ENCODE assay signal across 11 mouse cellular contexts in genomic region chr10:87446829-87447753, GRCm38 (mm10). TPM values are rescaled to one million over a fixed set of nuclear protein-coding genes. Genes with fewer than 3 reads are reported as not detected.
DNase-seq lines count a peak whose midpoint lies in the region; ATAC-seq lines count a peak whose summit lies in the region.
"Had no signal": no experiment of that assay in that cellular context is flagged by ENCODE, and none has a peak within 500 bp of the region (broad histone marks: within the 10 kb centered on the region; RNA-seq: fewer than 3 reads in every experiment).

No protein-coding gene starts in this region.

- ATAC-seq in hindbrain, embryonic 11.5 days (ENCODE audit: low FRiP score) = peak; percentile 63
- ATAC-seq in midbrain, embryonic 15.5 days (replicated peaks) = peak; percentile 61
- no peak for ATAC-seq in erythroblast, adult 5-6 weeks (replicated peaks; ENCODE audit: low FRiP score, poor library complexity, severe bottlenecking)
- ATAC-seq: Patski had no signal

- peak overlapping the region; percentile 25 for H3K4me2 ChIP-seq in hindbrain, embryonic 11.5 days (replicated peaks; ENCODE audit: low read depth, low read length)
- peak overlapping the region; percentile 39 for H3K4me2 ChIP-seq in midbrain, embryonic 15.5 days

- no peak overlapping the region for H3K9ac ChIP-seq in hindbrain, embryonic 11.5 days (ENCODE audit: low read depth, low read length)
- no peak overlapping the region for H3K9ac ChIP-seq in midbrain, embryonic 15.5 days

- no peaks in the 10 kb centered on the region for H3K36me3 ChIP-seq in embryonic facial prominence, embryonic 10.5 days (replicated peaks)
- no peaks in the 10 kb centered on the region for H3K36me3 ChIP-seq in hindbrain, embryonic 11.5 days (ENCODE audit: control insufficient read depth, insufficient read depth, low read length)
- H3K36me3 ChIP-seq in midbrain, embryonic 15.5 days (replicated peaks) = no peaks in the 10 kb centered on the region

- peak overlapping the region; percentile 39 for H3K4me3 ChIP-seq in embryonic facial prominence, embryonic 10.5 days
- no peak overlapping the region for H3K4me3 ChIP-seq in hindbrain, embryonic 11.5 days (ENCODE audit: low read depth, low read length)
- H3K4me3 ChIP-seq in midbrain, embryonic 15.5 days = 0 out of 2 replicates have a peak overlapping the region, but pooled peaks have one; percentile 6

- H3K9me3 ChIP-seq in embryonic facial prominence, embryonic 10.5 days = no peaks in the 10 kb centered on the region
- no peaks in the 10 kb centered on the region for H3K9me3 ChIP-seq in hindbrain, embryonic 11.5 days (ENCODE audit: control insufficient read depth, low read length)
- no peaks in the 10 kb centered on the region for H3K9me3 ChIP-seq in midbrain, embryonic 15.5 days

- peak; percentile 5 to 8 for DNase-seq in layer of hippocampus, adult 8-10 months (ENCODE audit: low spot score in 2 of 2)
- no peak for DNase-seq in layer of hippocampus, adult 9-10 months (ENCODE audit: low spot score)
- peak; percentile 18 for DNase-seq in embryonic facial prominence, embryonic 10.5 days (ENCODE audit: low spot score)
- peak; percentile 16 for DNase-seq in hindbrain, embryonic 11.5 days (ENCODE audit: low spot score)
- no peak for DNase-seq in adrenal gland, postnatal 25 days

- 19% methylated on average over 13 of the region's 13 CpGs for WGBS in embryonic facial prominence, embryonic 10.5 days
- WGBS in hindbrain, embryonic 11.5 days = 29% methylated on average over 13 of the region's 13 CpGs
- WGBS in midbrain, embryonic 15.5 days = 13% methylated on average over 13 of the region's 13 CpGs

- peak overlapping the region; percentile 75 for H3K27ac ChIP-seq in embryonic facial prominence, embryonic 10.5 days (replicated peaks)
- H3K27ac ChIP-seq in hindbrain, embryonic 11.5 days (ENCODE audit: low read depth, low read length) = peak overlapping the region; percentile 67
- peak overlapping the region; percentile 58 for H3K27ac ChIP-seq in midbrain, embryonic 15.5 days

- peaks cover 24% of the 10 kb centered on the region for H3K4me1 ChIP-seq in embryonic facial prominence, embryonic 10.5 days
- H3K4me1 ChIP-seq in hindbrain, embryonic 11.5 days (replicated peaks; ENCODE audit: control insufficient read depth, insufficient read depth, low read length) = no peaks in the 10 kb centered on the region; the same call in 1 of the 2 replicates
- peaks cover 11% of the 10 kb centered on the region; the same call in 1 of the 2 replicates for H3K4me1 ChIP-seq in midbrain, embryonic 15.5 days

- 0 out of 2 replicates have a peak, but pooled peaks cover 3% of the 10 kb centered on the region for H3K27me3 ChIP-seq in embryonic facial prominence, embryonic 10.5 days (replicated peaks; ENCODE audit: low read depth, poor library complexity, severe bottlenecking)
- no peaks in the 10 kb centered on the region for H3K27me3 ChIP-seq in hindbrain, embryonic 11.5 days (ENCODE audit: control insufficient read depth, insufficient read depth, low read length)
- H3K27me3 ChIP-seq in midbrain, embryonic 15.5 days (replicated peaks) = no peaks in the 10 kb centered on the region
- H3K27me3 ChIP-seq: Patski had no signal

RNA-seq across cellular contexts. Expression of gene Ascl1, which starts 46.4 kb away (rescaled TPM):
- 1 to 10 TPM; 5.0 to 7.2 (median 6.2) TPM for total RNA-seq in layer of hippocampus, adult 8-10 months (2022)
- 4.8 and 5.7 TPM in 2 replicates for polyA plus RNA-seq in embryonic facial prominence, embryonic 10.5 days (2016; fragmentation: Nextera tagmentation; extraction: Ambion mirVana)
- 42.4 and 51.0 TPM in 2 replicates for polyA plus RNA-seq in hindbrain, embryonic 11.5 days (2014; fragmentation: Nextera tagmentation; extraction: Ambion mirVana)
- 12.6 and 15.6 TPM in 2 replicates for polyA plus RNA-seq in midbrain, embryonic 15.5 days (2015; fragmentation: Nextera tagmentation; extraction: Ambion mirVana)
- 2.0 and 2.5 TPM in 2 replicates for total RNA-seq in adrenal gland, postnatal 25 days (2021)
- total RNA-seq in erythroblast, adult 5-6 weeks (2015; ENCODE audit: low replicate concordance) = not detected in 2 replicates
- total RNA-seq in erythroblast, adult 5-6 weeks (2017; ENCODE audit: low replicate concordance) = not detected in 2 replicates
- polyA plus RNA-seq: heart, postnatal 0 days; liver, embryonic 16.5 days; Patski; spleen, adult 2 months had no signal

Comparison
In these comparisons a context has a peak if more than half of its experiments do, and no peak if none do; other contexts are left out.
1. DNase-seq: peak in layer of hippocampus, adult 8-10 months (2 of 2), embryonic facial prominence, embryonic 10.5 days (single experiment) and hindbrain, embryonic 11.5 days (single experiment); none in layer of hippocampus, adult 9-10 months (single experiment) and adrenal gland, postnatal 25 days (single experiment).
2. Peak in every context shown above with its lines, with median percentiles within 50 percentile points of each other: H3K27ac ChIP-seq.